Mouse (Mus musculus): ENCODE results near the gene 9630041A04Rik. TPM values are rescaled to one million over a fixed set of nuclear protein-coding genes. Genes with fewer than 3 reads are reported as not detected.

9630041A04Rik gene
- total RNA-seq, 1 experiment: not detected

- DNase-seq (ENCODE audit: low read depth, low spot score): no peak
- 0 out of 4 replicates have a peak, but pooled peaks cover 0 to 1% of the 10 kb centered on the region in 2 experiments for H3K4me1 ChIP-seq (ENCODE audit: control insufficient read depth in 2 of 2, insufficient read depth in 2 of 2, low read length in 2 of 2, poor library complexity in 1 of 2)
- H3K4me3 ChIP-seq (ENCODE audit: insufficient read depth in 1 of 2, low read depth in 1 of 2, low read length in 2 of 2, poor library complexity in 1 of 2, severe bottlenecking in 1 of 2): no peak overlapping the region
- no peak overlapping the region for H3K9ac ChIP-seq (ENCODE audit: insufficient read depth, low read depth, low read length, poor library complexity, severe bottlenecking)
- no peaks in the 10 kb centered on the region for H3K9me3 ChIP-seq (ENCODE audit: control insufficient read depth, insufficient read depth, low read depth, low read length)
- peaks cover 2% of the 10 kb centered on the region; the same call in 1 of the 2 replicates for H3K36me3 ChIP-seq (ENCODE audit: control insufficient read depth, insufficient read depth, low read length, poor library complexity, severe bottlenecking)
- TF ChIP-seq HCFC1 (IDR thresholded peaks at IDR 0.05; ENCODE audit: borderline replicate concordance, insufficient read depth, low read length) (no peak), ZC3H11A (IDR thresholded peaks at IDR 0.05; ENCODE audit: borderline replicate concordance, low read depth, low read length) (no peak), CHD2 (IDR thresholded peaks at IDR 0.05; ENCODE audit: low read depth, low read length) (no peak), MAFK (IDR thresholded peaks at IDR 0.05; ENCODE audit: insufficient read depth, low read depth, low read length) (no peak), ZNF384 (IDR thresholded peaks at IDR 0.05; ENCODE audit: low read depth, low read length) (no peak)
- in situ Hi-C loops (cut with MboI; ENCODE audit: low sequenced_read_pairs in 2 of 2, unreplicated experiment in 2 of 2): no loop called here
- H3K27ac ChIP-seq (ENCODE audit: insufficient read depth, low read depth, low read length, poor library complexity, severe bottlenecking): no peak overlapping the region
Measured at GRCm38 (mm10) chr9:101990836-101991235, 129.2 kb downstream of the 9630041A04Rik start.
